Comparison of ENCODE assay signal across 32 mouse cellular contexts in genomic region chr5:114808385-114808784, GRCm38 (mm10). TPM values are rescaled to one million over a fixed set of nuclear protein-coding genes. Genes with fewer than 3 reads are reported as not detected.
DNase-seq lines count a peak whose midpoint lies in the region; ATAC-seq and TF ChIP-seq lines count a peak whose summit lies in the region.
"Had no signal": no experiment of that assay in that cellular context is flagged by ENCODE, and none has a peak within 500 bp of the region (broad histone marks: within the 10 kb centered on the region; RNA-seq: fewer than 3 reads in every experiment).

No protein-coding gene starts in this region.

- TF ChIP-seq CTCF in heart, adult 2 months (IDR thresholded peaks at IDR 0.05): no peak
- TF ChIP-seq CTCF in G1E (IDR thresholded peaks at IDR 0.05; ENCODE audit: low read depth, low read length): no peak

- WGBS in heart, embryonic 13.5 days: 71% methylated on average over 8 of the region's 8 CpGs
- 78% methylated on average over 8 of the region's 8 CpGs for WGBS in heart, adult 2 months
- WGBS in liver, embryonic 16.5 days (ENCODE audit: insufficient replicate concordance): 23% methylated on average over 8 of the region's 8 CpGs

- no peak overlapping the region for H3K9ac ChIP-seq in heart, embryonic 13.5 days
- H3K9ac ChIP-seq in heart, adult 2 months (ENCODE audit: low read depth, low read length): no peak overlapping the region
- no peak overlapping the region for H3K9ac ChIP-seq in liver, embryonic 16.5 days (ENCODE audit: low read depth, low read length)
- H3K9ac ChIP-seq: embryonic facial prominence, embryonic 12.5 days; hindbrain, embryonic 12.5 days had no signal

- no peaks in the 10 kb centered on the region for H3K79me2 ChIP-seq in heart, adult 2 months (replicated peaks; ENCODE audit: control insufficient read depth, insufficient read depth, low read length)

- H3K27ac ChIP-seq in heart, embryonic 13.5 days (replicated peaks): 0 out of 2 replicates have a peak overlapping the region, but pooled peaks have one; percentile 5
- H3K27ac ChIP-seq in heart, adult 2 months: no peak overlapping the region
- H3K27ac ChIP-seq in liver, embryonic 16.5 days (ENCODE audit: low read length): no peak overlapping the region
- H3K27ac ChIP-seq: embryonic facial prominence, embryonic 12.5 days; gastrocnemius, adult 2 months; hindbrain, embryonic 12.5 days; left cerebral cortex, adult 2 months had no signal

- TF ChIP-seq POLR2A in heart, adult 2 months (IDR thresholded peaks at IDR 0.05; ENCODE audit: insufficient read depth, low read depth, low read length): no peak

- no peak for ATAC-seq in heart, embryonic 13.5 days (ENCODE audit: extremely low read depth, insufficient number of reproducible peaks, low FRiP score, low TSS enrichment)
- no peak for ATAC-seq in G1E (ENCODE audit: extremely low read depth, insufficient number of reproducible peaks, low FRiP score, poor library complexity, severe bottlenecking)
- ATAC-seq in liver, embryonic 16.5 days (ENCODE audit: low read depth): peak; percentile 52
- ATAC-seq: CD4-positive, CD25-positive, alpha-beta regulatory T cell, adult 4 months; forebrain, embryonic 14.5 days; intestine, postnatal 0 days; midbrain, embryonic 16.5 days had no signal

- DNase-seq in heart, adult 2 months: no peak
- peak; percentile 54 for DNase-seq in G1E (ENCODE audit: low spot score)
- DNase-seq in liver: peak; percentile 65
- DNase-seq in left cerebral cortex, postnatal 4 days: no peak
- no peak for DNase-seq in embryo, embryonic 11 days
- no peak for DNase-seq in kidney, adult 8-10 months
- DNase-seq: adrenal gland, postnatal 25 days; cerebellum, adult 9-11 months; gastrocnemius, adult 2 months; heart, postnatal 14 days; lung, adult 18-20 months; lung, postnatal 10 days; thymus, postnatal 25 days had no signal

- no peaks in the 10 kb centered on the region for H3K27me3 ChIP-seq in heart, embryonic 13.5 days (replicated peaks)
- H3K27me3 ChIP-seq in heart, adult 2 months (ENCODE audit: control insufficient read depth, insufficient read depth, low read length): no peaks in the 10 kb centered on the region
- no peaks in the 10 kb centered on the region for H3K27me3 ChIP-seq in G1E (ENCODE audit: insufficient read depth, low read length)
- H3K27me3 ChIP-seq in liver, embryonic 16.5 days (ENCODE audit: control insufficient read depth, insufficient read depth, low read depth, low read length): no peaks in the 10 kb centered on the region
- H3K27me3 ChIP-seq: embryonic facial prominence, embryonic 12.5 days; hindbrain, embryonic 12.5 days had no signal

- no peak overlapping the region for H3K4me3 ChIP-seq in heart, embryonic 13.5 days
- no peak overlapping the region for H3K4me3 ChIP-seq in heart, adult 2 months
- H3K4me3 ChIP-seq in G1E (ENCODE audit: low read depth, low read length): peak overlapping the region; percentile 47; the same call in 1 of the 2 replicates
- H3K4me3 ChIP-seq in liver, embryonic 16.5 days (ENCODE audit: low read depth, low read length): no peak overlapping the region
- H3K4me3 ChIP-seq: embryonic facial prominence, embryonic 12.5 days; erythroblast, embryonic 14.5 days; gastrocnemius, adult 2 months; heart, embryonic 10.5 days; hindbrain, embryonic 12.5 days; left cerebral cortex, adult 2 months had no signal

- no peak for TF ChIP-seq EP300 in heart, adult 2 months (IDR thresholded peaks at IDR 0.05; ENCODE audit: insufficient read depth, low read depth, low read length)

- no peak overlapping the region for H3K4me2 ChIP-seq in heart, embryonic 13.5 days
- H3K4me2 ChIP-seq in liver, embryonic 16.5 days (ENCODE audit: low read depth, low read length): no peak overlapping the region
- H3K4me2 ChIP-seq: embryonic facial prominence, embryonic 12.5 days; hindbrain, embryonic 12.5 days had no signal

- intact Hi-C loops in heart, adult 2 months (cut with DNase I): loop anchor here (5.0 kb wide), 1 partner anchor 101 kb away; the partner anchor contains the start of gene Tchp
- intact Hi-C loops in left cerebral cortex, postnatal 4 days (cut with DNase I): no loop called here

- H3K4me1 ChIP-seq in heart, embryonic 13.5 days: peaks cover 48% of the 10 kb centered on the region
- peaks cover 5% of the 10 kb centered on the region for H3K4me1 ChIP-seq in heart, adult 2 months (ENCODE audit: control insufficient read depth, insufficient read depth, low read length)
- H3K4me1 ChIP-seq in G1E (ENCODE audit: insufficient read depth, low read depth, low read length): peaks cover 93% of the 10 kb centered on the region
- H3K4me1 ChIP-seq in liver, embryonic 16.5 days (ENCODE audit: control insufficient read depth, low read depth, low read length): peaks cover 46% of the 10 kb centered on the region

- H3K36me3 ChIP-seq in heart, embryonic 13.5 days: peaks cover 50% of the 10 kb centered on the region
- H3K36me3 ChIP-seq in heart, adult 2 months (ENCODE audit: control insufficient read depth, insufficient read depth, low read length): no peaks in the 10 kb centered on the region
- peaks cover 44% of the 10 kb centered on the region for H3K36me3 ChIP-seq in G1E (replicated peaks)
- peaks cover 16% of the 10 kb centered on the region for H3K36me3 ChIP-seq in liver, embryonic 16.5 days (ENCODE audit: control insufficient read depth, insufficient read depth)

- no peaks in the 10 kb centered on the region for H3K9me3 ChIP-seq in heart, embryonic 13.5 days
- peaks cover under 1% of the 10 kb centered on the region; the same call in 1 of the 2 replicates for H3K9me3 ChIP-seq in G1E (replicated peaks)
- H3K9me3 ChIP-seq in liver, embryonic 16.5 days (replicated peaks; ENCODE audit: control insufficient read depth, low read length): no peaks in the 10 kb centered on the region
- H3K9me3 ChIP-seq: embryonic facial prominence, embryonic 12.5 days; heart, embryonic 10.5 days; hindbrain, embryonic 12.5 days had no signal

RNA-seq across cellular contexts. Expression of gene 1500011B03Rik, which starts 14.9 kb away (rescaled TPM):
- 53.8 and 54.5 TPM in 2 replicates for polyA plus RNA-seq in heart, embryonic 13.5 days (2015; fragmentation: Nextera tagmentation; extraction: Ambion mirVana)
- 1 to 10 TPM; 3.2 to 4.9 TPM for total RNA-seq in heart, adult 2 months (2021)
- polyA plus RNA-seq in heart, adult 2 months (2012; rRNA removed): 4.3 and 7.4 TPM in 2 replicates
- total RNA-seq in G1E (2014; fragmentation: Nextera tagmentation) (10.8 and 12.0 TPM in 2 replicates), G1E (2017) (1.9 and 2.0 TPM in 2 replicates)
- 0.45 and 0.94 TPM in 2 replicates for polyA plus RNA-seq in G1E (2012)
- 19.4 and 22.7 TPM in 2 replicates for polyA plus RNA-seq in liver, embryonic 16.5 days (2015; fragmentation: Nextera tagmentation; extraction: Ambion mirVana)
- total RNA-seq in left cerebral cortex, postnatal 4 days (2021): 100 to 1,000 TPM; 166 to 169 TPM

RNA-seq across cellular contexts. Expression of gene Git2, which starts 33.1 kb away (rescaled TPM):
- 28.1 and 30.3 TPM in 2 replicates for polyA plus RNA-seq in heart, embryonic 13.5 days (2015; fragmentation: Nextera tagmentation; extraction: Ambion mirVana)
- total RNA-seq in heart, adult 2 months (2021): 10 to 100 TPM; 27.6 to 28.7 TPM
- 32.6 and 35.3 TPM in 2 replicates for polyA plus RNA-seq in heart, adult 2 months (2012; rRNA removed)
- 213 and 227 TPM in 2 replicates for total RNA-seq in G1E (2014; fragmentation: Nextera tagmentation)
- 101 and 104 TPM in 2 replicates for total RNA-seq in G1E (2017)
- 201 and 245 TPM in 2 replicates for polyA plus RNA-seq in G1E (2012)
- polyA plus RNA-seq in liver, embryonic 16.5 days (2015; fragmentation: Nextera tagmentation; extraction: Ambion mirVana): 15.4 and 16.1 TPM in 2 replicates
- 10 to 100 TPM; 58.3 to 59.1 TPM for total RNA-seq in left cerebral cortex, postnatal 4 days (2021)

RNA-seq across cellular contexts. Expression of gene Ankrd13a, which starts 33.9 kb away (rescaled TPM):
- 28.5 and 29.3 TPM in 2 replicates for polyA plus RNA-seq in heart, embryonic 13.5 days (2015; fragmentation: Nextera tagmentation; extraction: Ambion mirVana)
- total RNA-seq in heart, adult 2 months (2021): 10 to 100 TPM; 31.4 to 32.9 TPM
- polyA plus RNA-seq in heart, adult 2 months (2012; rRNA removed): 21.3 and 32.2 TPM in 2 replicates
- total RNA-seq in G1E (2014; fragmentation: Nextera tagmentation) (779 and 780 TPM in 2 replicates), G1E (2017) (554 and 576 TPM in 2 replicates)
- 737 and 869 TPM in 2 replicates for polyA plus RNA-seq in G1E (2012)
- polyA plus RNA-seq in liver, embryonic 16.5 days (2015; fragmentation: Nextera tagmentation; extraction: Ambion mirVana): 10.0 and 11.8 TPM in 2 replicates
- 10 to 100 TPM; 42.5 to 42.9 TPM for total RNA-seq in left cerebral cortex, postnatal 4 days (2021)

RNA-seq across cellular contexts. Expression of gene 4930519G04Rik, which starts 45.1 kb away (rescaled TPM):
- polyA plus RNA-seq in heart, embryonic 13.5 days (2015; fragmentation: Nextera tagmentation; extraction: Ambion mirVana): not detected in 2 replicates
- not detected for total RNA-seq in heart, adult 2 months (2021)
- not detected in 2 replicates for polyA plus RNA-seq in heart, adult 2 months (2012; rRNA removed)
- total RNA-seq in G1E (2014; fragmentation: Nextera tagmentation) (not detected in 2 replicates), G1E (2017) (not detected in 2 replicates)
- polyA plus RNA-seq in G1E (2012): not detected in 2 replicates
- not detected in 2 replicates for polyA plus RNA-seq in liver, embryonic 16.5 days (2015; fragmentation: Nextera tagmentation; extraction: Ambion mirVana)
- not detected for total RNA-seq in left cerebral cortex, postnatal 4 days (2021)
- total RNA-seq: adrenal gland, postnatal 25 days; gastrocnemius, adult 2 months; gastrocnemius, postnatal 4 days; heart, postnatal 14 days; layer of hippocampus, postnatal 10 days; left cerebral cortex, adult 2 months; left cerebral cortex, postnatal 36 days had no signal
- polyA plus RNA-seq: CD4-positive, CD25-positive, alpha-beta regulatory T cell, adult 4 months; embryonic facial prominence, embryonic 12.5 days; forebrain, embryonic 14.5 days; frontal cortex, adult 2 months; heart, embryonic 10.5 days; hindbrain, embryonic 12.5 days; intestine, postnatal 0 days; kidney, embryonic 16.5 days; large intestine, adult 2 months; midbrain, embryonic 16.5 days; neural tube, embryonic 14.5 days had no signal

RNA-seq across cellular contexts. Expression of gene Gm9936, which starts 50.1 kb away (rescaled TPM):
- not detected in 2 replicates for polyA plus RNA-seq in heart, embryonic 13.5 days (2015; fragmentation: Nextera tagmentation; extraction: Ambion mirVana)
- not detected for total RNA-seq in heart, adult 2 months (2021)
- polyA plus RNA-seq in heart, adult 2 months (2012; rRNA removed): not detected in 2 replicates
- total RNA-seq in G1E (2014; fragmentation: Nextera tagmentation): not detected in 2 replicates
- 0.06 and 0.22 TPM in 2 replicates for total RNA-seq in G1E (2017)
- polyA plus RNA-seq in G1E (2012): not detected in 2 replicates
- 0.02 TPM in 1 of 2 replicates, not detected in the other for polyA plus RNA-seq in liver, embryonic 16.5 days (2015; fragmentation: Nextera tagmentation; extraction: Ambion mirVana)
- total RNA-seq in left cerebral cortex, postnatal 4 days (2021): 1 to 10 TPM; 2.5 to 3.4 TPM
- total RNA-seq: gastrocnemius, adult 2 months; gastrocnemius, postnatal 4 days; heart, postnatal 14 days had no signal
- polyA plus RNA-seq: CD4-positive, CD25-positive, alpha-beta regulatory T cell, adult 4 months; erythroblast, embryonic 14.5 days; heart, embryonic 10.5 days; kidney, embryonic 16.5 days; large intestine, adult 2 months; testis, adult 2 months had no signal

Comparison
In these comparisons a context has a peak if more than half of its experiments do, and no peak if none do; other contexts are left out.
1. DNase-seq: peak in G1E (single experiment) and liver (single experiment); none in heart, adult 2 months (0 of 2), left cerebral cortex, postnatal 4 days (single experiment), embryo, embryonic 11 days (single experiment) and kidney, adult 8-10 months (0 of 2).
2. RNA of gene Ankrd13a, which starts 33.9 kb away (polyA plus RNA-seq): 737 to 869 TPM in G1E; 28.5 to 29.3 TPM in heart, embryonic 13.5 days, 21.3 to 32.2 TPM in heart, adult 2 months and 10.0 to 11.8 TPM in liver, embryonic 16.5 days; every median in the first group is over 10 times any median in the second.